Mouse (Mus musculus): ENCODE data around the gene Tarbp1. TPM values are rescaled to one million over a fixed set of nuclear protein-coding genes. Genes with fewer than 3 reads are reported as not detected.

The Tarbp1 gene
- 1.5 and 1.6 TPM in 2 replicates for polyA plus RNA-seq (2015; fragmentation: Nextera tagmentation; extraction: Ambion mirVana)

GRCm38 (mm10) chr8:126474299-126475187 is at the start of gene Tarbp1:
Gene Tarbp1, minus strand, starts transcription at chr8:126475065.
- Histone ChIP-seq H3K4me3 (peak within 1 kb of the TSS; percentile 83), H3K36me3 (peaks cover 15% of the 10 kb centered on the region), H3K9ac (peak within 1 kb of the TSS; percentile 84), H3K27me3 (peaks cover 21% of the 10 kb centered on the region), H3K4me1 (replicated peaks) (peaks cover 23% of the 10 kb centered on the region), H3K4me2 (peak within 1 kb of the TSS; percentile 73), H3K9me3 (no peaks in the 10 kb centered on the region), H3K27ac (peak within 1 kb of the TSS; percentile 92)
- peak; percentile 95 for ATAC-seq (ENCODE audit: low FRiP score)
- under 1% methylated on average over 110 of the region's 124 CpGs for WGBS

- ATAC-seq (ENCODE audit: low FRiP score) = no peak
- Histone ChIP-seq H3K4me3 (no peak overlapping the region), H3K27me3 (no peaks in the 10 kb centered on the region), H3K9ac (no peak overlapping the region), H3K4me1 (replicated peaks) (peaks cover 9% of the 10 kb centered on the region; the same call in 1 of the 2 replicates), H3K4me2 (no peak overlapping the region), H3K9me3 (no peaks in the 10 kb centered on the region), H3K27ac (peak overlapping the region; percentile 40), H3K36me3 (no peaks in the 10 kb centered on the region)
- WGBS = 79% methylated on average over 18 of the region's 18 CpGs
These were observed 49.5 kb upstream of the Tarbp1 start for GRCm38 (mm10) chr8:126524233-126524985.

DNA sequence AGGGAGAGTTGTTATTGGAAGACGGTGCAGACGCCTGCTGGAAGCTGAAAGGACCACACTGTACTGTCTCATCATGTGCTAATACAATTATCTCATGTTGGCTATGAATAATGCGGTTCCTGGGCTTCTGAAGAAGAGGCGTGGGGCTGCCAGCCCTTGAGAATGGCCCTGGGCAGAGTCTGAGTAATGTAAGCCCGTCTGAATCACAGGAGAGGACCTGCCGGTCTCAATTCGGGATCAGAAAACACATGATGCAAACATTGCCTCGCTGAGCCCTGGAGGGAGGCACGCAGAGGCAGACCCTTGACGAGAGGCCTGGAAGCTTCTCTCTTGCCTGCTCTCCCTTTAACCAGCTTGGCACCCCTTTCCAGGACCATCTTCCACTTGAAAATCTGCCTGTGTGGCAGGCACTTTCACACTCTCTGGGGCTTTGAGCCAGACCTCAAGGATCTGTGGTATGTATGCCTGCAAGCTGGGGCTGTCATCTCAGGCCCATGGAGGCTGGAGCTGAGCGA is 48.3 kb upstream of the Tarbp1 start:
- H3K4me1 ChIP-seq (replicated peaks) = peaks cover 13% of the 10 kb centered on the region
- H3K4me3 ChIP-seq = no peak overlapping the region
- WGBS = 79% methylated on average over 11 of the region's 11 CpGs
- H3K4me2 ChIP-seq = no peak overlapping the region
- H3K9me3 ChIP-seq = no peaks in the 10 kb centered on the region
- no peak overlapping the region for H3K9ac ChIP-seq
- H3K36me3 ChIP-seq = no peaks in the 10 kb centered on the region
- ATAC-seq (ENCODE audit: low FRiP score) = no peak
- no peak overlapping the region for H3K27ac ChIP-seq
- H3K27me3 ChIP-seq = no peaks in the 10 kb centered on the region

- Histone ChIP-seq H3K4me2 (no peak overlapping the region), H3K27me3 (0 out of 2 replicates have a peak, but pooled peaks cover 2% of the 10 kb centered on the region), H3K9me3 (no peaks in the 10 kb centered on the region), H3K9ac (no peak overlapping the region), H3K4me1 (replicated peaks) (peaks cover 26% of the 10 kb centered on the region), H3K4me3 (no peak overlapping the region), H3K27ac (no peak overlapping the region), H3K36me3 (no peaks in the 10 kb centered on the region)
- ATAC-seq (ENCODE audit: low FRiP score) = no peak
- 92% methylated on average over 4 of the region's 4 CpGs for WGBS
These were observed 44.6 kb upstream of the Tarbp1 start for GRCm38 (mm10) chr8:126519447-126519975.

- Histone ChIP-seq H3K4me3 (peak overlapping the region; percentile 22), H3K4me1 (replicated peaks) (peaks cover 33% of the 10 kb centered on the region), H3K36me3 (no peaks in the 10 kb centered on the region), H3K4me2 (peak overlapping the region; percentile 52), H3K27me3 (0 out of 2 replicates have a peak, but pooled peaks cover 4% of the 10 kb centered on the region), H3K27ac (peak overlapping the region; percentile 81), H3K9me3 (no peaks in the 10 kb centered on the region), H3K9ac (peak overlapping the region; percentile 43; the same call in 1 of the 2 replicates)
- peak; percentile 79 for ATAC-seq (ENCODE audit: low FRiP score)
- WGBS = 8% methylated on average over 27 of the region's 27 CpGs
These were observed 42.0 kb upstream of the Tarbp1 start for GRCm38 (mm10) chr8:126516620-126517577.

- Histone ChIP-seq H3K9me3 (no peaks in the 10 kb centered on the region), H3K9ac (no peak overlapping the region), H3K4me1 (replicated peaks) (peaks cover 33% of the 10 kb centered on the region), H3K4me3 (no peak overlapping the region), H3K4me2 (no peak overlapping the region), H3K27ac (no peak overlapping the region), H3K27me3 (0 out of 2 replicates have a peak, but pooled peaks cover 4% of the 10 kb centered on the region), H3K36me3 (no peaks in the 10 kb centered on the region)
- ATAC-seq (ENCODE audit: low FRiP score) = no peak
- 73% methylated on average over 10 of the region's 10 CpGs for WGBS
These were observed 39.4 kb upstream of the Tarbp1 start for GRCm38 (mm10) chr8:126514011-126514964.

DNA sequence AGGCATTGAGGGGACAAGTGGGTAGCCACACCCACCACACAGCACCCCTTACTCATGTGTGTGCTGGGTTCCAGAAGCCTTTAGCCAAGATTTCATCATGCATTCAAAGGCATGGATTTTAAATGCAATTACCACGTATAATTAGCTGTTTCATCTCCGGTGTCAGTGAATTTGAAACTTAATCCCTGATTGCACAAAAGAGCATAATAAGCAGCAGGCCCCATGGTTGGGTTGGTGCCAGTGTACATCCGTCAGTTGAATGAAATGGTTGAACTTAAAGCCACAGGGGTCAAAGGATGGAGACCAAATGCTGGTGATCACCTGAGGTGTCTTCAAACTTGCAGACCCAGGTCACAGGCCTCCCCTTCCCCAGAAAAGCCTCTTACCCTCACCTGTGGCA is 36.0 kb upstream of the Tarbp1 start:
- H3K36me3 ChIP-seq = no peaks in the 10 kb centered on the region

DNA sequence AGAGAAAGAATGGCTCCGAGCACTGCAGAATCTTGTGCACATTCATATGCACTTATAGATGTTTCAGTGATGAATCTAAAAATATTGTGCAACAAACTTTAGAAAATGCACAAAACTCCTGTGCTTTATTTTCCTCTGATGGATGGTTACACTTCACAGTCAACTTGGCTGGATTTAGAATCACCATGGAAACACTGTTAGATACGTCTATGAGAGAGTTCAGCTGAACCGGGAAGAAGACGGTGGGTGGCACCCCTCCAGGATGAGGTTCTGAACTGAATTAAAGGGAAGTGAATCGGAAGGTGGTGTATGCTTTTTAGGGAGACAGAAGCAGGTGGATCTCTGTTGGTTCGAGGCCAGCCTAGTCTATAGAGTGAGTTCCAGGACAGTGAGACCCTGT is 34.8 kb upstream of the Tarbp1 start:
- Histone ChIP-seq H3K4me3 (no peak overlapping the region), H3K9me3 (peaks cover 6% of the 10 kb centered on the region), H3K4me1 (replicated peaks) (0 out of 2 replicates have a peak, but pooled peaks cover 7% of the 10 kb centered on the region), H3K27ac (no peak overlapping the region), H3K9ac (no peak overlapping the region), H3K4me2 (no peak overlapping the region), H3K36me3 (no peaks in the 10 kb centered on the region), H3K27me3 (0 out of 2 replicates have a peak, but pooled peaks cover 3% of the 10 kb centered on the region)
- 72% methylated on average over 6 of the region's 6 CpGs for WGBS
- no peak for ATAC-seq (ENCODE audit: low FRiP score)

More for the DNA sequence above, 36.0 kb upstream of the Tarbp1 start:
- Histone ChIP-seq H3K4me3 (no peak overlapping the region), H3K9ac (no peak overlapping the region), H3K4me2 (no peak overlapping the region), H3K27ac (no peak overlapping the region), H3K9me3 (no peaks in the 10 kb centered on the region), H3K4me1 (replicated peaks) (0 out of 2 replicates have a peak, but pooled peaks cover 7% of the 10 kb centered on the region), H3K27me3 (0 out of 2 replicates have a peak, but pooled peaks cover 4% of the 10 kb centered on the region)
- WGBS = 78% methylated on average over 3 of the region's 3 CpGs
- no peak for ATAC-seq (ENCODE audit: low FRiP score)

- Histone ChIP-seq H3K36me3 (no peaks in the 10 kb centered on the region), H3K27me3 (no peaks in the 10 kb centered on the region), H3K4me3 (no peak overlapping the region), H3K4me1 (replicated peaks) (0 out of 2 replicates have a peak, but pooled peaks cover 2% of the 10 kb centered on the region), H3K4me2 (no peak overlapping the region), H3K9ac (no peak overlapping the region), H3K9me3 (peaks cover 6% of the 10 kb centered on the region), H3K27ac (no peak overlapping the region)
- no peak for ATAC-seq (ENCODE audit: low FRiP score)
- WGBS = 89% methylated on average over 8 of the region's 8 CpGs
These were observed 34.2 kb upstream of the Tarbp1 start for GRCm38 (mm10) chr8:126508871-126509586.

- Histone ChIP-seq H3K4me1 (replicated peaks) (no peaks in the 10 kb centered on the region), H3K27ac (no peak overlapping the region), H3K9me3 (peaks cover 6% of the 10 kb centered on the region), H3K36me3 (no peaks in the 10 kb centered on the region), H3K27me3 (no peaks in the 10 kb centered on the region), H3K4me2 (no peak overlapping the region), H3K4me3 (no peak overlapping the region), H3K9ac (no peak overlapping the region)
- ATAC-seq (ENCODE audit: low FRiP score) = no peak
- 94% methylated on average over 2 of the region's 2 CpGs for WGBS
These were observed 33.4 kb upstream of the Tarbp1 start for GRCm38 (mm10) chr8:126508221-126508620.
